Mouse (Mus musculus) liver, adult 2 months (tissue): Measurements from ENCODE around the gene Akain1.
A peak's percentile ranks its signal among the peaks of the same experiment; 100 is the strongest.

Source experiments
- CTCF ChIP-seq: fragments of 200-500 bp; IDR thresholded peaks from 2 replicates; pipeline ENCODE4 v1.5.1; 2011; ENCODE audit warnings: low read depth, low read length, control low read depth
- POLR2A ChIP-seq: fragments of 200-500 bp; IDR thresholded peaks from 2 replicates; pipeline ENCODE4 v1.6.1; 2011; ENCODE audit warnings: low read length, control low read depth; ENCODE audit not compliant: insufficient read depth; ENCODE audit errors: extremely low read depth

DNA sequence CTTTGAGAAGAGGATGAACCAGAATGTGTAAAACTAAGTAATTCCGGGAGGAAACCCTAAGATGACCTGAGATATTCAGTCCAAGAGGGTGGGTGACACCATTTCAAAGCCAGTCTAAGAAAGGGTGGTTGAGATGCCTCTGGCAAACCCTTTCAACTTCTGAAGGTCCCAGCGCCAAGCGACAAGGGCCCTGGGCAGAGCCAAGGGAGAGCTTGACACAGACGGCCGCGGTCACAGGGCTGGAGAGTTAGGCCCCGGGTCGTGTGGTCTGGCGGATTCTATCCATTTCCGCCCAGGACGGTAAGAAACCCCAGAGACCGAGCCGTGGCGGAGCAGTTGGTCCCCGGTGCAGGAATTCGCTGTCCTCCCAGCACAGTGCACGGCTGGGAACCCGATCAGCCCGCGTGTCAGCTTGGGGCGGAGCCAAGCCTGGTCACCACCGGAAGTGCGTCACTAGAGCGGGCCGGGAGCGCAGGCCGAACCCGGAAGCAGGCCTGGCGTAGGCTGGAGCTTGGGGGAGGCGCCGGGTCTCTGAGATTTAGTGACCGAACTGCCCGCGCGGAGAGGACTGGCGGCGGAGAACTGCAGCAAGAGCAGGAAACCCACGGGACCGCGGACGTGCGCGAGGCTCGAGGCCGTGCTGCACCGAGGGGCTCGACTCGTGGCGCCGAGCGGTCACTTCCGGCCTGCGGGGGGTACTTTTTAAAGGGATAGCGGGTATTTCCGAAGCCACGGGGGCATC lies 22.0 kb upstream of the Akain1 start:
- TF ChIP-seq CTCF (no peak), POLR2A (peak; percentile 70)
